Mouse (Mus musculus) ES-E14 (cell line): ENCODE data around the gene Elmo1. TPM values are rescaled to one million over a fixed set of nuclear protein-coding genes. Genes with fewer than 3 reads are reported as not detected.
A peak's percentile ranks its signal among the peaks of the same experiment; 100 is the strongest.

Experiments
- DNase-seq: peaks from one replicate; pipeline ENCODE4 v3.0.0-alpha.2; 2013; ENCODE audit warnings: low read depth, low spot score
- H3K27ac ChIP-seq: 2 replicates; pipeline ENCODE4 v1.5.1; 2012; ENCODE audit warnings: low read depth, mild to moderate bottlenecking, low read length, moderate library complexity, mixed read lengths; ENCODE audit not compliant: poor library complexity, insufficient read depth, severe bottlenecking
- H3K36me3 ChIP-seq: 2 replicates; pipeline ENCODE4 v1.6.1; 2012; ENCODE audit warnings: mild to moderate bottlenecking, low read length, moderate library complexity, mixed read lengths; ENCODE audit not compliant: control insufficient read depth, poor library complexity, insufficient read depth, severe bottlenecking
- H3K4me1 ChIP-seq, 2 experiments: fragments of 150-350 bp in 1 of 2; sonication (generic) in 1 of 2; 2 replicates each; pipeline ENCODE4 v1.6.1; 2012; ENCODE audit warnings: low read length in 2 of 2, mild to moderate bottlenecking in 1 of 2, mixed read lengths in 1 of 2; ENCODE audit not compliant: control insufficient read depth in 2 of 2, insufficient read depth in 2 of 2, poor library complexity in 1 of 2
- H3K4me3 ChIP-seq, 2 experiments: fragments of 150-350 bp in 1 of 2; sonication (generic) in 1 of 2; 2 replicates each; pipeline ENCODE4 v1.5.1; 2012; ENCODE audit warnings: low read length in 2 of 2, low read depth in 1 of 2, mild to moderate bottlenecking in 1 of 2, mixed read lengths in 1 of 2; ENCODE audit not compliant: insufficient read depth in 1 of 2, poor library complexity in 1 of 2, severe bottlenecking in 1 of 2
- H3K9ac ChIP-seq: 2 replicates; pipeline ENCODE4 v1.6.1; 2012; ENCODE audit warnings: low read depth, mild to moderate bottlenecking, low read length, mixed read lengths; ENCODE audit not compliant: poor library complexity, insufficient read depth, severe bottlenecking
- H3K9me3 ChIP-seq: fragments of 150-350 bp; sonication (generic); 2 replicates; pipeline ENCODE4 v1.6.1; 2012; ENCODE audit warnings: low read depth, mild to moderate bottlenecking, low read length; ENCODE audit not compliant: control insufficient read depth, insufficient read depth
- CHD2 ChIP-seq: IDR thresholded peaks from 2 replicates; pipeline ENCODE4 v1.6.1; 2014; ENCODE audit warnings: mild to moderate bottlenecking, low read depth, low read length, inconsistent platforms
- HCFC1 ChIP-seq: IDR thresholded peaks from 2 replicates; pipeline ENCODE4 v1.6.1; 2012; ENCODE audit warnings: low read length, inconsistent platforms, borderline replicate concordance; ENCODE audit not compliant: insufficient read depth
- MAFK ChIP-seq: IDR thresholded peaks from 2 replicates; pipeline ENCODE4 v1.6.1; 2014; ENCODE audit warnings: mild to moderate bottlenecking, low read depth, low read length, inconsistent platforms; ENCODE audit not compliant: insufficient read depth
- ZC3H11A ChIP-seq: IDR thresholded peaks from 2 replicates; pipeline ENCODE4 v1.6.1; 2012; ENCODE audit warnings: low read depth, mild to moderate bottlenecking, inconsistent platforms, low read length, borderline replicate concordance
- ZNF384 ChIP-seq: IDR thresholded peaks from 2 replicates; pipeline ENCODE4 v1.6.1; 2012; ENCODE audit warnings: low read depth, low read length, inconsistent platforms
- in situ Hi-C, 2 experiments: fragments of 600-800 bp; cut with MboI; formaldehyde crosslinking; loops; one replicate each; pipeline ENCODE4 v1.15.1; 2025; ENCODE audit warnings: low sequenced_read_pairs in 2 of 2, inconsistent platforms in 1 of 2; ENCODE audit not compliant: unreplicated experiment in 2 of 2
- total RNA-seq: library from RNA; depleted of rRNA; stranded (reverse); fragments of 300-350 nt; gene quantifications from 2 replicates; pipeline ENCODE4 v1.2.3, GENCODE M21; 2012

Gene Elmo1
- total RNA-seq, 1 experiment: 3.7 TPM

DNA sequence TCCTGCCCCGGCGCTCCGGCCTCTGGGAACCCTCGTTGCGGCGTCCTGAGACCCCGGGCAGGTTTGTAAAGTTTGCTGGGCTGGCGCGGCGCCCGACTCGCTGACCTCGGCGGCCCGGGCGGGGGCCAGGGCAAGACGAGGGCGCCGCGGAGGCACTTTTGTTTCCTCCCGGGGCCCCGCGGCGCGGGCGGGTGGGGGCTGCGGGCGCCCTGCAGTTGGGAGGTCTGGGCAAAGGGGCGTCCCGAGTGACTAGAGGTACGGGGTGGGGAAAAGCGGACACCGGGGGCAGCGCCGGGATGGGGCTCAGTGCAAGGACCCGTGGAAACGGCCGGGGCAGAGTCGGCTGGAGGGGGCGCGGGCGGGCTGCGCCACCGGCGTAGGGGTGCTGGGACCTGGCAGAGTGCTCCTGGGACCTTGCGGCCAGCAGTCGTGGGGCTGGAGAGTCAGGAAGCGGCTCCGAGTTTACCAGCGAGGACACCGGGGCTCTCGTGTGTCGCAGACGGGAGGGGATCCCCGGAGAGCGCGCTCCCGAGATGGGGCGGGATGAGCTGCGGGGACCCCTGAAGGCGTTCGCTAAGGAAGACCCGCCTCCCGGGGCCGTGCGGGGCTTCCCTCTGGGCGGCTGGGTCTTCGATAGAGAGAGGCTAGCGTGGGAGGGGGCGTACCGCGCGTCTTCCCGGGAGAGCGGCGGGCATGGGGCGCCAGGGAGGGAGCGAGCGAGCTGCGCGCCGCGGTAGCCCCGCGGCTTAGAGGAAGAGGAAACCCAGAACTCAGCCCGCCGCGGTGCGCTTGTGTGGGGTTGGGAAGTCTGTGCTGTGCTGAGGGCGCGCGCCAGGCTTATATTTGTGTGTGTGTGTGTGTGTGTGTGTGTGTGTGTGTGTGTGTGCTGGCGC, 561 bp downstream of the Elmo1 start:
- peak; percentile 42 for DNase-seq
- H3K9ac ChIP-seq: peak overlapping the region; percentile 52
- H3K4me3 ChIP-seq: peak overlapping the region; percentile 78 to 85
- TF ChIP-seq ZNF384 (no peak), HCFC1 (0 out of 2 replicates have a peak, but pooled peaks have one; percentile 9), ZC3H11A (no peak)
- in situ Hi-C loops: loop anchor here in 1 of 2 experiments (10.0 kb wide), 1 partner anchor 94 kb away; no protein-coding TSS in a partner anchor
- no peaks in the 10 kb centered on the region for H3K9me3 ChIP-seq
- peaks cover 0 to 2% of the 10 kb centered on the region in 2 experiments; a peak in 1 of 4 replicates for H3K4me1 ChIP-seq
- H3K36me3 ChIP-seq: no peaks in the 10 kb centered on the region
- no peak overlapping the region for H3K27ac ChIP-seq

GRCm38 (mm10) chr13:20091604-20091926, 1.2 kb downstream of the Elmo1 start:
- Histone ChIP-seq H3K4me3 (peak overlapping the region; percentile 78 to 85), H3K9ac (peak overlapping the region; percentile 52; the same call in 1 of the 2 replicates), H3K9me3 (no peaks in the 10 kb centered on the region), H3K27ac (no peak overlapping the region), H3K36me3 (no peaks in the 10 kb centered on the region), H3K4me1 (peaks cover 0 to 3% of the 10 kb centered on the region in 2 experiments; a peak in 1 of 4 replicates)
- DNase-seq: no peak
- no peak for TF ChIP-seq CHD2
- no peak for TF ChIP-seq ZC3H11A
- no peak for TF ChIP-seq HCFC1
- no peak for TF ChIP-seq MAFK
- TF ChIP-seq ZNF384: no peak
- in situ Hi-C loops: loop anchor here in 1 of 2 experiments (10.0 kb wide), 1 partner anchor 93 kb away; no protein-coding TSS in a partner anchor

DNA sequence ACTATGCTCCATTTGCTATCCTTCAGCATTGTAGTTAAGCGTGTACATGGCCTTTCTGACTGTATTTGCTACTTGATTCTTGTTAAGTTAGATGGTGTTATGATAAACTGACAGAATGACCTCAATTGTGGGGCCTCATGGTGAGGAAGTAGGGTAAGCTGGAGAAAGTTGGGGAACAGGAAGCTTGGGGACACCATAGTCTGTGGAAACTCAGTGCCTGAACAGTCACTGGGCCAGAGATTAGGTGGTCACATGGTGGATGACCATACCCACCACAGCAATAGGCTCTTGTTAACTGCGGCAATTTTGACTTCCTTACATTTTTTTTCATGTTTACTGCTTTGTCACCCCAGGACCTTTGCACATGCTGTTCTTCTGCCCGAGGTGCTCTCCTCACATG, 1.9 kb downstream of the Elmo1 start:
- DNase-seq: no peak
- H3K4me1 ChIP-seq: peaks cover 0 to 7% of the 10 kb centered on the region in 2 experiments; a peak in 2 of 4 replicates
- in situ Hi-C loops: loop anchor here in 1 of 2 experiments (10.0 kb wide), 1 partner anchor 92 kb away; no protein-coding TSS in a partner anchor

DNA sequence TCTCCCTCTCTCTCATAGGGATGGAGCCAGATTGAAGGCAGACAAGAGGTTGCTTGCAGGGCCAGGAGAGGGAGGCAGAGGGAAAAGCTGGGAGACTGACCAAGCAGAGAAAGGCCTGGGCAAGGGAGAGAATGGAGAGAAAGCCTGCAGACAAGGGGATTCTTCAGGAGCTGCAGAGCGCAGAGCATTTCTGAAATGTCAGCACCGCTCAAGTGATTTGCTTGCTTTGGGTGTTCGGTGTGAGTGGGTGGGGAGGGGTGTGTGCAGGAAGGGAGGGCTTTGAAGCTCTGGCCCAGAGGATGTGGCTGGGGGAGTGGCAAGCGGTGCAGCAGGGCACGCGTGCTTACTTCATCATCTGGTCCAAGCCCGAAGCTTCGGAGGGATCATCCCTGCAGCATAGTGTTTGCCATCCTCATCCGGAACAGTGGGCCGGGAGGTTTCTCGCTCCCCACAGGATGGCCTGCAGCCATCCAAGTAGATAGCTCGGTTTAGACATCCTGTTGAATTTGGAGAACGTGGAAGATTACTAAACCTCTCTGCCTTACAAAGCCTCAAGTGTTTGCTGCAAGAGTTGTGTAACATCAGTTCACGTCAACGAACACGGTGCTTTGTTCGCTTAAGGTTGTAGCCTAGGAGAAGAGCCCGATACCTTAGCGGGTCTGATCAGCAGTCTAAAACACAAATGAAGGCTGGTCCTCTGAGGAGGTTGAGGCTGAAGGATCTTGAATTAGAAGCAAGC, 3.1 kb downstream of the Elmo1 start:
- no peak overlapping the region for H3K4me3 ChIP-seq
- no peaks in the 10 kb centered on the region for H3K36me3 ChIP-seq
- H3K4me1 ChIP-seq: peaks cover 3 to 13% of the 10 kb centered on the region in 2 experiments; a peak in 3 of 4 replicates
- no peak for DNase-seq
- in situ Hi-C loops: loop anchor here in 1 of 2 experiments (10.0 kb wide), 1 partner anchor 91 kb away; no protein-coding TSS in a partner anchor
- no peaks in the 10 kb centered on the region for H3K9me3 ChIP-seq
- no peak overlapping the region for H3K9ac ChIP-seq
- H3K27ac ChIP-seq: no peak overlapping the region
- TF ChIP-seq HCFC1 (no peak), CHD2 (no peak), MAFK (no peak), ZC3H11A (no peak), ZNF384 (no peak)

More for the DNA sequence above, 1.9 kb downstream of the Elmo1 start:
- H3K4me3 ChIP-seq: no peak overlapping the region
- H3K36me3 ChIP-seq: no peaks in the 10 kb centered on the region
- no peaks in the 10 kb centered on the region for H3K9me3 ChIP-seq
- TF ChIP-seq MAFK: no peak
- TF ChIP-seq CHD2: no peak
- no peak for TF ChIP-seq ZNF384
- no peak for TF ChIP-seq ZC3H11A
- no peak for TF ChIP-seq HCFC1
- H3K9ac ChIP-seq: no peak overlapping the region
- no peak overlapping the region for H3K27ac ChIP-seq
